Mouse (Mus musculus): ENCODE results near the gene Olfm3. TPM values are rescaled to one million over a fixed set of nuclear protein-coding genes. Genes with fewer than 3 reads are reported as not detected.

Olfm3 gene
- polyA plus RNA-seq, 1 experiment from 2014 or later: not detected

DNA sequence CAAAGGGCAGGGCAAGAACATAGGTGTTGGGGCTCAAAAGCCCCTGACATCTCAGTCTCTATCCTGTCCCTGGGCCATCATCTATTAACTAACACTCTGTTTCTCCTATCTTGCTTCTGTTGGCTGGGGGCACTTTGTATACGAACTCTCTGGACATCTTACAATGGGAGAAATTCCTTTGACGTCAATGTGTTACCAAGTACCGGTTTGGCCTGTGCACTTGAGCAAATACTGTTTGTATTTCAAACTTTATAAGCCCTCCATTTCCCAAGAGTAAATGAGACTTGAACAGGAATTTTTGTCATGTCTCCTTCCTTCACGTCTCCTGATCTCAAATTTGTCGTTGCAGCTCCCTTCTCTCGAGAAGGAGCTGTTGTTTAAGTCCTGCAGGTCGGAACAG lies 270.7 kb downstream of the Olfm3 start:
- Histone ChIP-seq H3K4me3 (ENCODE audit: low read depth, low read length) (no peak overlapping the region), H3K4me1 (ENCODE audit: control insufficient read depth, insufficient read depth, low read length) (no peaks in the 10 kb centered on the region), H3K27ac (ENCODE audit: low read depth, low read length) (no peak overlapping the region), H3K9ac (ENCODE audit: low read depth, low read length) (no peak overlapping the region), H3K36me3 (ENCODE audit: control insufficient read depth, insufficient read depth, low read length) (no peaks in the 10 kb centered on the region), H3K4me2 (no peak overlapping the region), H3K27me3 (ENCODE audit: control insufficient read depth, insufficient read depth, low read length) (no peaks in the 10 kb centered on the region), H3K9me3 (replicated peaks; ENCODE audit: control insufficient read depth, low read length) (no peaks in the 10 kb centered on the region)
- WGBS (ENCODE audit: insufficient replicate concordance): 75% methylated on average over 7 of the region's 7 CpGs
- no peak for ATAC-seq (replicated peaks; ENCODE audit: insufficient number of reproducible peaks, low FRiP score, low TSS enrichment)
